Mouse (Mus musculus): ENCODE measurements around the gene Tmem190. TPM values are rescaled to one million over a fixed set of nuclear protein-coding genes. Genes with fewer than 3 reads are reported as not detected.
"Not testable (repeated sequence)": the region's sequence is repeated elsewhere in the genome, so short reads cannot be mapped to it uniquely, and the experiment has no call there.

Tmem190 gene
- polyA plus RNA-seq, 1 experiment from 2014 or later, result not detected

- 86% methylated on average over 14 of the region's 14 CpGs for WGBS
Measured at GRCm38 (mm10) chr7:4783667-4784268, 1.0 kb downstream of the Tmem190 start.

GRCm38 (mm10) chr7:4788499-4789435 is 6.0 kb downstream of the Tmem190 start:
- Histone ChIP-seq H3K36me3 (ENCODE audit: control insufficient read depth, insufficient read depth, low read length) (no peaks in the 10 kb centered on the region; the same call in 1 of the 2 replicates), H3K27ac (ENCODE audit: low read depth, low read length) (peak overlapping the region; percentile 35; the same call in 1 of the 2 replicates), H3K9me3 (ENCODE audit: control insufficient read depth, low read length) (no peaks in the 10 kb centered on the region), H3K4me1 (ENCODE audit: control insufficient read depth, insufficient read depth, low read length) (peaks cover 8% of the 10 kb centered on the region), H3K4me2 (peak overlapping the region; percentile 84), H3K4me3 (ENCODE audit: low read depth, low read length) (peak overlapping the region; percentile 51), H3K9ac (ENCODE audit: low read length) (peak overlapping the region; percentile 83), H3K27me3 (ENCODE audit: control insufficient read depth, insufficient read depth, low read length) (peaks cover 11% of the 10 kb centered on the region; the same call in 1 of the 2 replicates)
- 2% methylated on average over 63 of the region's 64 CpGs for WGBS
- peak; percentile 61 for ATAC-seq (ENCODE audit: low FRiP score)
- DNase-seq (ENCODE audit: low spot score, missing footprints), result peak; percentile 97

More at GRCm38 (mm10) chr7:4783667-4784268, 1.0 kb downstream of the Tmem190 start:
- H3K9ac ChIP-seq (ENCODE audit: low read length), result no peak overlapping the region
- no peak overlapping the region for H3K27ac ChIP-seq (ENCODE audit: low read depth, low read length)
- no peaks in the 10 kb centered on the region for H3K9me3 ChIP-seq (ENCODE audit: control insufficient read depth, low read length)
- H3K27me3 ChIP-seq (ENCODE audit: control insufficient read depth, insufficient read depth, low read length), result peaks cover 11% of the 10 kb centered on the region; the same call in 1 of the 2 replicates
- ATAC-seq (ENCODE audit: low FRiP score) (no peak), DNase-seq (ENCODE audit: low spot score, missing footprints) (no peak)
- H3K36me3 ChIP-seq (ENCODE audit: control insufficient read depth, insufficient read depth, low read length), result no peaks in the 10 kb centered on the region
- peaks cover 5% of the 10 kb centered on the region for H3K4me1 ChIP-seq (ENCODE audit: control insufficient read depth, insufficient read depth, low read length)
- no peak overlapping the region for H3K4me3 ChIP-seq (ENCODE audit: low read depth, low read length)
- H3K4me2 ChIP-seq, result no peak overlapping the region

GRCm38 (mm10) chr7:4789436-4789935 is 6.7 kb downstream of the Tmem190 start, which contains the start of gene Tmem238:
Gene Tmem238, minus strand, starts transcription at chr7:4789656.
- Histone ChIP-seq H3K9ac (ENCODE audit: low read length) (peak within 1 kb of the TSS; percentile 83), H3K27me3 (ENCODE audit: control insufficient read depth, insufficient read depth, low read length) (peaks cover 11% of the 10 kb centered on the region; the same call in 1 of the 2 replicates), H3K4me1 (ENCODE audit: control insufficient read depth, insufficient read depth, low read length) (peaks cover 13% of the 10 kb centered on the region), H3K36me3 (ENCODE audit: control insufficient read depth, insufficient read depth, low read length) (peaks cover 5% of the 10 kb centered on the region), H3K9me3 (ENCODE audit: control insufficient read depth, low read length) (no peaks in the 10 kb centered on the region), H3K4me2 (peak within 1 kb of the TSS; percentile 84), H3K4me3 (ENCODE audit: low read depth, low read length) (peak within 1 kb of the TSS; percentile 51), H3K27ac (ENCODE audit: low read depth, low read length) (peak within 1 kb of the TSS; percentile 35; the same call in 1 of the 2 replicates)
- DNase-seq (ENCODE audit: low spot score, missing footprints) (no peak), ATAC-seq (ENCODE audit: low FRiP score) (peak; percentile 6; the same call in 1 of the 2 replicates)
- WGBS, result 9% methylated on average over 40 of the region's 40 CpGs

- DNase-seq (ENCODE audit: low spot score, missing footprints) (peak; percentile 99), ATAC-seq (ENCODE audit: low FRiP score) (peak; percentile 92)
- Histone ChIP-seq H3K36me3 (ENCODE audit: control insufficient read depth, insufficient read depth, low read length) (peaks cover 13% of the 10 kb centered on the region), H3K27ac (ENCODE audit: low read depth, low read length) (peak within 1 kb of the TSS; percentile 78), H3K4me3 (ENCODE audit: low read depth, low read length) (peak within 1 kb of the TSS; percentile 70), H3K9ac (ENCODE audit: low read length) (peak within 1 kb of the TSS; percentile 92), H3K9me3 (ENCODE audit: control insufficient read depth, low read length) (no peaks in the 10 kb centered on the region), H3K4me2 (peak within 1 kb of the TSS; percentile 76), H3K4me1 (ENCODE audit: control insufficient read depth, insufficient read depth, low read length) (peaks cover 13% of the 10 kb centered on the region), H3K27me3 (ENCODE audit: control insufficient read depth, insufficient read depth, low read length) (peaks cover 11% of the 10 kb centered on the region; the same call in 1 of the 2 replicates)
- WGBS, result 2% methylated on average over 54 of the region's 54 CpGs
Measured at GRCm38 (mm10) chr7:4792278-4793212, 9.8 kb downstream of the Tmem190 start, which contains the start of gene Rpl28. Gene Rpl28, plus strand, starts transcription at chr7:4792874.

GRCm38 (mm10) chr7:4793248-4793647 is 10.5 kb downstream of the Tmem190 start:
- not testable (repeated sequence) for ATAC-seq (ENCODE audit: low FRiP score); H3K9me3 ChIP-seq (ENCODE audit: control insufficient read depth, low read length); DNase-seq (ENCODE audit: low spot score, missing footprints)
- Histone ChIP-seq H3K4me1 (ENCODE audit: control insufficient read depth, insufficient read depth, low read length) (peaks cover 13% of the 10 kb centered on the region), H3K36me3 (ENCODE audit: control insufficient read depth, insufficient read depth, low read length) (peaks cover 13% of the 10 kb centered on the region), H3K27ac (ENCODE audit: low read depth, low read length) (peak overlapping the region; percentile 78), H3K27me3 (ENCODE audit: control insufficient read depth, insufficient read depth, low read length) (peaks cover 10% of the 10 kb centered on the region; the same call in 1 of the 2 replicates), H3K4me2 (peak overlapping the region; percentile 76), H3K9ac (ENCODE audit: low read length) (peak overlapping the region; percentile 92), H3K4me3 (ENCODE audit: low read depth, low read length) (peak overlapping the region; percentile 70)
- WGBS, result under 1% methylated on average over 30 of the region's 31 CpGs

- Histone ChIP-seq H3K9me3 (ENCODE audit: control insufficient read depth, low read length) (no peaks in the 10 kb centered on the region), H3K27ac (ENCODE audit: low read depth, low read length) (no peak overlapping the region), H3K4me1 (ENCODE audit: control insufficient read depth, insufficient read depth, low read length) (peaks cover 9% of the 10 kb centered on the region), H3K4me2 (peak overlapping the region; percentile 76), H3K4me3 (ENCODE audit: low read depth, low read length) (peak overlapping the region; percentile 70), H3K27me3 (ENCODE audit: control insufficient read depth, insufficient read depth, low read length) (peaks cover 6% of the 10 kb centered on the region; the same call in 1 of the 2 replicates), H3K9ac (ENCODE audit: low read length) (peak overlapping the region; percentile 92), H3K36me3 (ENCODE audit: control insufficient read depth, insufficient read depth, low read length) (peaks cover 13% of the 10 kb centered on the region)
- 41% methylated on average over 4 of the region's 4 CpGs for WGBS
- ATAC-seq (ENCODE audit: low FRiP score) (no peak), DNase-seq (ENCODE audit: low spot score, missing footprints) (no peak)
Measured at GRCm38 (mm10) chr7:4793674-4794073, 10.9 kb downstream of the Tmem190 start.

- H3K4me2 ChIP-seq, result no peak overlapping the region
- DNase-seq (ENCODE audit: low spot score, missing footprints), result no peak
- peaks cover 13% of the 10 kb centered on the region for H3K36me3 ChIP-seq (ENCODE audit: control insufficient read depth, insufficient read depth, low read length)
- peaks cover 3% of the 10 kb centered on the region; the same call in 1 of the 2 replicates for H3K27me3 ChIP-seq (ENCODE audit: control insufficient read depth, insufficient read depth, low read length)
- peaks cover 6% of the 10 kb centered on the region for H3K4me1 ChIP-seq (ENCODE audit: control insufficient read depth, insufficient read depth, low read length)
- no peaks in the 10 kb centered on the region for H3K9me3 ChIP-seq (ENCODE audit: control insufficient read depth, low read length)
- no peak overlapping the region for H3K27ac ChIP-seq (ENCODE audit: low read depth, low read length)
- H3K9ac ChIP-seq (ENCODE audit: low read length), result no peak overlapping the region
- H3K4me3 ChIP-seq (ENCODE audit: low read depth, low read length), result no peak overlapping the region
- WGBS, result 84% methylated on average over 3 of the region's 3 CpGs
- no peak for ATAC-seq (ENCODE audit: low FRiP score)
Measured at GRCm38 (mm10) chr7:4794631-4795168, 12.0 kb downstream of the Tmem190 start.

Data from midbrain, embryonic 11.5 days (tissue).